Mouse (Mus musculus) lung, embryonic 14.5 days (tissue): ENCODE measurements at regions not wholly inside any gene's neighbourhood (a gene's known extent, or its start where the extent isn't known, plus 50 kb on each side); places are given as distances from the start of the nearest gene placed in this dataset.

ENCODE experiments used
- ATAC-seq: fragments of 200-750 bp; cut with Nextera tagmentation; 2 replicates; pipeline ENCODE4 v1.8.0; 2017; ENCODE audit warnings: mild to moderate bottlenecking, moderate TSS enrichment, moderate library complexity; ENCODE audit not compliant: insufficient read depth
- DNase-seq: peaks from one replicate; pipeline ENCODE4 v3.0.0-alpha.2; 2015
- H3K27ac ChIP-seq: fragments of 300-500 bp; sonication (generic); 2 replicates; pipeline ENCODE4 v1.5.1; 2014; ENCODE audit warnings: low read depth, mild to moderate bottlenecking, moderate library complexity
- H3K27me3 ChIP-seq: fragments of 300-500 bp; sonication (generic); 2 replicates; pipeline ENCODE4 v1.6.1; 2014; ENCODE audit warnings: low read length, control low read depth; ENCODE audit not compliant: insufficient read depth
- H3K36me3 ChIP-seq: fragments of 300-500 bp; sonication (generic); 2 replicates; pipeline ENCODE4 v1.6.1; 2014; ENCODE audit warnings: control low read depth; ENCODE audit not compliant: insufficient read depth
- H3K4me1 ChIP-seq: fragments of 300-500 bp; sonication (generic); 2 replicates; pipeline ENCODE4 v1.6.1; 2014; ENCODE audit warnings: antibody characterized with exemption, control low read depth; ENCODE audit not compliant: insufficient read depth
- H3K4me2 ChIP-seq: fragments of 300-500 bp; sonication (generic); 2 replicates; pipeline ENCODE4 v1.6.1; 2014; ENCODE audit warnings: mild to moderate bottlenecking
- H3K4me3 ChIP-seq: fragments of 300-500 bp; sonication (generic); 2 replicates; pipeline ENCODE4 v1.5.1; 2014; ENCODE audit warnings: low read depth, low read length
- H3K9ac ChIP-seq: fragments of 300-500 bp; sonication (generic); 2 replicates; pipeline ENCODE4 v1.6.1; 2014
- H3K9me3 ChIP-seq: fragments of 300-500 bp; sonication (generic); 2 replicates; pipeline ENCODE4 v1.6.1; 2016; ENCODE audit warnings: low read depth, low read length, control low read depth
- CTCF ChIP-seq: IDR thresholded peaks from 2 replicates; pipeline ENCODE4 v1.5.1; 2016; ENCODE audit warnings: antibody characterized with exemption, low read depth
- WGBS: fragments of 180-500 bp; shearing (Covaris S2); extraction: QIAGEN DNeasy Blood & Tissue Kit; methylation state at CpG from one replicate; pipeline ENCODE4 v1.1.7; 2014; 5-methylcytosine and 5-hydroxymethylcytosine counted together

- Histone ChIP-seq H3K27ac (no peak overlapping the region), H3K9me3 (no peaks in the 10 kb centered on the region), H3K27me3 (no peaks in the 10 kb centered on the region), H3K4me2 (no peak overlapping the region), H3K36me3 (no peaks in the 10 kb centered on the region), H3K9ac (no peak overlapping the region), H3K4me3 (no peak overlapping the region), H3K4me1 (no peaks in the 10 kb centered on the region)
- ATAC-seq (no peak), DNase-seq (no peak)
- no peak for TF ChIP-seq CTCF
- WGBS = 88% methylated on average over 4 of the region's 4 CpGs
Measured at GRCm38 (mm10) chr11:57412766-57413165, 105.7 kb downstream of the Fam114a2 start.

GRCm38 (mm10) chr11:57404172-57404571 lies 114.2 kb downstream of the Fam114a2 start:
- Histone ChIP-seq H3K4me2 (no peak overlapping the region), H3K4me3 (no peak overlapping the region), H3K9ac (no peak overlapping the region), H3K27me3 (no peaks in the 10 kb centered on the region), H3K36me3 (no peaks in the 10 kb centered on the region), H3K9me3 (no peaks in the 10 kb centered on the region), H3K4me1 (no peaks in the 10 kb centered on the region), H3K27ac (no peak overlapping the region)
- WGBS = 66% methylated on average over 9 of the region's 9 CpGs
- ATAC-seq (no peak), DNase-seq (peak; percentile 32)
- TF ChIP-seq CTCF = no peak

- H3K4me1 ChIP-seq = no peaks in the 10 kb centered on the region
- H3K27ac ChIP-seq = no peak overlapping the region
- H3K36me3 ChIP-seq = no peaks in the 10 kb centered on the region
- no peak for TF ChIP-seq CTCF
- no peak overlapping the region for H3K4me3 ChIP-seq
- H3K4me2 ChIP-seq = no peak overlapping the region
- DNase-seq (no peak), ATAC-seq (no peak)
- WGBS = 42% methylated on average over 2 of the region's 2 CpGs
- H3K9ac ChIP-seq = no peak overlapping the region
- H3K27me3 ChIP-seq = no peaks in the 10 kb centered on the region
- H3K9me3 ChIP-seq = no peaks in the 10 kb centered on the region
Measured at GRCm38 (mm10) chr11:57401610-57402009, 116.8 kb downstream of the Fam114a2 start.

GRCm38 (mm10) chr11:57399366-57399765 lies 119.1 kb downstream of the Fam114a2 start:
- H3K9ac ChIP-seq = no peak overlapping the region
- no peaks in the 10 kb centered on the region for H3K9me3 ChIP-seq
- no peak overlapping the region for H3K4me2 ChIP-seq
- DNase-seq (peak; percentile 52), ATAC-seq (no peak)
- no peak overlapping the region for H3K27ac ChIP-seq
- H3K36me3 ChIP-seq = no peaks in the 10 kb centered on the region
- 91% methylated on average over 1 of the region's 1 CpGs for WGBS
- TF ChIP-seq CTCF = no peak
- no peaks in the 10 kb centered on the region for H3K27me3 ChIP-seq
- H3K4me1 ChIP-seq = no peaks in the 10 kb centered on the region
- H3K4me3 ChIP-seq = no peak overlapping the region

- 4% methylated on average over 3 of the region's 3 CpGs for WGBS
- Histone ChIP-seq H3K4me2 (no peak overlapping the region), H3K27me3 (no peaks in the 10 kb centered on the region), H3K4me3 (no peak overlapping the region), H3K27ac (no peak overlapping the region), H3K4me1 (no peaks in the 10 kb centered on the region), H3K36me3 (no peaks in the 10 kb centered on the region), H3K9ac (no peak overlapping the region), H3K9me3 (no peaks in the 10 kb centered on the region)
- DNase-seq (no peak), ATAC-seq (no peak)
- no peak for TF ChIP-seq CTCF
Measured at GRCm38 (mm10) chr11:57396429-57396828, 122.0 kb downstream of the Fam114a2 start.

GRCm38 (mm10) chr11:57390826-57391225 lies 127.6 kb downstream of the Fam114a2 start:
- Histone ChIP-seq H3K9me3 (no peaks in the 10 kb centered on the region), H3K4me2 (no peak overlapping the region), H3K27ac (no peak overlapping the region), H3K36me3 (no peaks in the 10 kb centered on the region), H3K4me1 (no peaks in the 10 kb centered on the region), H3K4me3 (no peak overlapping the region), H3K27me3 (no peaks in the 10 kb centered on the region), H3K9ac (no peak overlapping the region)
- no peak for TF ChIP-seq CTCF
- 54% methylated on average over 4 of the region's 4 CpGs for WGBS
- ATAC-seq = no peak
- no peak for DNase-seq
